Mouse (Mus musculus): ENCODE data around the gene Map4.

DNA sequence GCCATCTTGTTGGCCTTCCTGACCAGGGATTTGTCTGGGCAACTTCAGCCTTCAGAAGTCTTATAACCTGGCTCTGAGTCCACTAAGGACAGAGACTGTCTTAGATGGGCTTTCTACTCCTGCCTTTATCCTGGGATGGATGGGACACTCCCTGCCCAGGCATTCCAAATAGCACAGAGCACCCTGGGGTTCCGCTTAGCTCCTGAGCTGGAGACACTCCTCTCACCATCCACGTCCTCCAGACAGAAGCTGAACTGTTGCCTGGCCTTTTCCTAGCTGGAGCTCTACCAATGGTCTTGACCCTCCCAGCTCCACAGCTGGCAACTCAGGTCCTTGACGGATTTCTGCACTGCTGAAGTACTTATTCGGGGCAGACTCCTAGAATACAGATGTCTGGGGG, 29.0 kb upstream of the Map4 start:
- TF ChIP-seq CTCF (IDR thresholded peaks at IDR 0.05; ENCODE audit: low read depth) (no peak), EP300 (IDR thresholded peaks at IDR 0.05; ENCODE audit: low read depth) (no peak)

Measured in liver, embryonic 14.5 days (tissue).